Mouse (Mus musculus) liver, postnatal 0 days (tissue): ENCODE results near the gene Mrpl50.

Experiments
- CTCF ChIP-seq: sonication (generic); IDR thresholded peaks from 2 replicates; pipeline ENCODE4 v1.5.1; 2016; ENCODE audit warnings: antibody characterized with exemption, low read depth
- EP300 ChIP-seq: IDR thresholded peaks from 2 replicates; pipeline ENCODE4 v1.6.1; 2016; ENCODE audit warnings: antibody characterized with exemption, low read depth, mild to moderate bottlenecking

GRCm38 (mm10) chr4:49478118-49478877 lies 42.6 kb downstream of the Mrpl50 start:
- no peak for TF ChIP-seq CTCF
- TF ChIP-seq EP300, result peak; percentile 85
